In genomic region chr4:136206943-136207342, GRCm38 (mm10) we compare ENCODE assay signal across 8 mouse cellular contexts. TPM values are rescaled to one million over a fixed set of nuclear protein-coding genes. Genes with fewer than 3 reads are reported as not detected.
DNase-seq lines count a peak whose midpoint lies in the region; ATAC-seq and TF ChIP-seq lines count a peak whose summit lies in the region.

No protein-coding gene starts in this region.

- H3K27ac ChIP-seq in lung, embryonic 16.5 days (ENCODE audit: low read length), result peak overlapping the region; percentile 73
- H3K27ac ChIP-seq in embryonic fibroblast, embryonic 13.5 days (ENCODE audit: insufficient read depth, low read length), result no peak overlapping the region
- no peak overlapping the region; the same call in 1 of the 2 replicates for H3K27ac ChIP-seq in hindbrain, postnatal 0 days

- H3K4me3 ChIP-seq in lung, embryonic 16.5 days (ENCODE audit: low read length), result peak overlapping the region; percentile 71
- peak overlapping the region; percentile 43 for H3K4me3 ChIP-seq in embryonic fibroblast, embryonic 13.5 days (ENCODE audit: insufficient read depth, low read length)
- H3K4me3 ChIP-seq in hindbrain, postnatal 0 days (ENCODE audit: low read length), result peak overlapping the region; percentile 66

- H3K27me3 ChIP-seq in lung, embryonic 16.5 days (ENCODE audit: control insufficient read depth, insufficient read depth, low read depth, low read length), result no peaks in the 10 kb centered on the region
- no peaks in the 10 kb centered on the region for H3K27me3 ChIP-seq in hindbrain, postnatal 0 days (ENCODE audit: insufficient read depth, low read length)

- no peak for TF ChIP-seq CTCF in embryonic fibroblast, embryonic 13.5 days (IDR thresholded peaks at IDR 0.05; ENCODE audit: borderline replicate concordance, insufficient read depth, low read length)
- no peak for TF ChIP-seq CTCF in hindbrain, postnatal 0 days (IDR thresholded peaks at IDR 0.05; ENCODE audit: low read depth)

- H3K4me2 ChIP-seq in lung, embryonic 16.5 days (ENCODE audit: low read depth, low read length), result peak overlapping the region; percentile 98
- H3K4me2 ChIP-seq in hindbrain, postnatal 0 days (ENCODE audit: low read depth, low read length), result peak overlapping the region; percentile 99

- WGBS in lung, embryonic 16.5 days, result 6% methylated on average over 6 of the region's 6 CpGs
- 4% methylated on average over 6 of the region's 6 CpGs for WGBS in hindbrain, postnatal 0 days

- TF ChIP-seq POLR2A in embryonic fibroblast, embryonic 13.5 days (IDR thresholded peaks at IDR 0.05; ENCODE audit: low read depth, low read length), result no peak

- peak overlapping the region; percentile 88 for H3K9ac ChIP-seq in lung, embryonic 16.5 days (ENCODE audit: low read length)
- peak overlapping the region; percentile 74 for H3K9ac ChIP-seq in hindbrain, postnatal 0 days (replicated peaks; ENCODE audit: low read length)

- H3K9me3 ChIP-seq in lung, embryonic 16.5 days (ENCODE audit: control insufficient read depth, low read length), result no peaks in the 10 kb centered on the region
- H3K9me3 ChIP-seq in hindbrain, postnatal 0 days (ENCODE audit: low read length), result no peaks in the 10 kb centered on the region

- peaks cover 14% of the 10 kb centered on the region for H3K4me1 ChIP-seq in lung, embryonic 16.5 days (replicated peaks; ENCODE audit: control insufficient read depth, insufficient read depth, low read length)
- peaks cover 3% of the 10 kb centered on the region; the same call in 1 of the 2 replicates for H3K4me1 ChIP-seq in embryonic fibroblast, embryonic 13.5 days (ENCODE audit: control insufficient read depth, insufficient read depth, low read length)
- H3K4me1 ChIP-seq in hindbrain, postnatal 0 days (ENCODE audit: insufficient read depth, low read length), result peaks cover 8% of the 10 kb centered on the region; the same call in 1 of the 2 replicates

- no peak for DNase-seq in lung, postnatal 14 days
- no peak for DNase-seq in hindbrain, postnatal 0 days (ENCODE audit: low spot score)
- peak; percentile 39 for DNase-seq in naive thymus-derived CD4-positive, alpha-beta T cell, adult 2 months (ENCODE audit: low read depth)
- no peak for DNase-seq in thymus, postnatal 0 days (ENCODE audit: low spot score)
- no peak for DNase-seq in cerebellum, adult 11-12 months
- no peak for DNase-seq in urinary bladder, postnatal 14 days (ENCODE audit: low spot score)

- no peaks in the 10 kb centered on the region for H3K36me3 ChIP-seq in lung, embryonic 16.5 days (ENCODE audit: control insufficient read depth, insufficient read depth, low read length)
- H3K36me3 ChIP-seq in hindbrain, postnatal 0 days (ENCODE audit: insufficient read depth, low read length), result no peaks in the 10 kb centered on the region

- peak; percentile 2; the same call in 1 of the 2 replicates for ATAC-seq in lung, embryonic 16.5 days (ENCODE audit: low read depth)
- no peak for ATAC-seq in hindbrain, postnatal 0 days

RNA-seq across cellular contexts. Expression of gene Asap3, which starts 0.8 kb away (rescaled TPM):
- 8.2 and 9.1 TPM in 2 replicates for polyA plus RNA-seq in lung, embryonic 16.5 days (2015; fragmentation: Nextera tagmentation; extraction: Ambion mirVana)
- 7.0 and 8.5 TPM in 2 replicates for polyA plus RNA-seq in embryonic fibroblast, embryonic 13.5 days (2011; ENCODE audit: insufficient read length, low read depth, missing spikeins)
- 9.1 and 10.5 TPM in 2 replicates for total RNA-seq in hindbrain, postnatal 0 days (2014; rRNA removed)
- 4.1 TPM in 2 replicates for polyA plus RNA-seq in hindbrain, postnatal 0 days (2015; fragmentation: Nextera tagmentation; extraction: Ambion mirVana)
- polyA plus RNA-seq in thymus, postnatal 0 days (2015; fragmentation: Nextera tagmentation; extraction: Ambion mirVana), result 1.3 and 2.1 TPM in 2 replicates

RNA-seq across cellular contexts. Expression of gene E2f2, which starts 34.7 kb away (rescaled TPM):
- 18.4 and 18.8 TPM in 2 replicates for polyA plus RNA-seq in lung, embryonic 16.5 days (2015; fragmentation: Nextera tagmentation; extraction: Ambion mirVana)
- polyA plus RNA-seq in embryonic fibroblast, embryonic 13.5 days (2011; ENCODE audit: insufficient read length, low read depth, missing spikeins), result 0.78 and 1.1 TPM in 2 replicates
- total RNA-seq in hindbrain, postnatal 0 days (2014; rRNA removed), result 3.5 and 3.7 TPM in 2 replicates
- 2.3 and 2.4 TPM in 2 replicates for polyA plus RNA-seq in hindbrain, postnatal 0 days (2015; fragmentation: Nextera tagmentation; extraction: Ambion mirVana)
- 58.9 and 64.1 TPM in 2 replicates for polyA plus RNA-seq in thymus, postnatal 0 days (2015; fragmentation: Nextera tagmentation; extraction: Ambion mirVana)

RNA-seq across cellular contexts. Expression of gene Tcea3, which starts 40.6 kb away (rescaled TPM):
- polyA plus RNA-seq in lung, embryonic 16.5 days (2015; fragmentation: Nextera tagmentation; extraction: Ambion mirVana), result 20.3 and 22.9 TPM in 2 replicates
- 13.1 and 15.6 TPM in 2 replicates for polyA plus RNA-seq in embryonic fibroblast, embryonic 13.5 days (2011; ENCODE audit: insufficient read length, low read depth, missing spikeins)
- total RNA-seq in hindbrain, postnatal 0 days (2014; rRNA removed), result 2.2 TPM in 1 of 2 replicates, not detected in the other
- polyA plus RNA-seq in hindbrain, postnatal 0 days (2015; fragmentation: Nextera tagmentation; extraction: Ambion mirVana), result 2.7 and 3.3 TPM in 2 replicates
- polyA plus RNA-seq in thymus, postnatal 0 days (2015; fragmentation: Nextera tagmentation; extraction: Ambion mirVana), result 1.2 TPM in 2 replicates
